ENCODE assay signal across 26 mouse cellular contexts in the genomic region with DNA sequence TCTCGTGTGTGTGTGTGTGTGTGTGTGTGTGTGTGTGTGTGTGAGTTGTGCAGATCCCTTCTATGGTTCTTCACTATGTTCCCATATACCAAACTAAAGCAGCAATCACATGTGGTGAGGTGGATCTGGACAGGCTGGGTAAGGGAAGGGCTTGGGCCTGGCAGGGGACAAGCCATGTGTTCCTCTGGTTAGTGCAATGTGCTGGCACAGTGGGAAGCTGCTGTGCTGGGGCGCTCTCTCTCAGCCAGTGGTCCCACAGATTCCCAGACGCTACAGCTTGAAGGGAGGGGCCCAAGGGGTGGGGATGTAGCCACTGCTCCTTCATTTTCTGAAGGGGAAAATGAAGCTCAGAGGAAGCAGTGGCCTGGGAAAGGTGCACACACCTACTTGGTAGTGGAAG. TPM values are rescaled to one million over a fixed set of nuclear protein-coding genes. Genes with fewer than 3 reads are reported as not detected.
DNase-seq lines count a peak whose midpoint lies in the region; ATAC-seq lines count a peak whose summit lies in the region.
"Had no signal": no experiment of that assay in that cellular context is flagged by ENCODE, and none has a peak within 500 bp of the region (broad histone marks: within the 10 kb centered on the region; RNA-seq: fewer than 3 reads in every experiment).

No protein-coding gene starts in this region.

- no peak overlapping the region for H3K9ac ChIP-seq in hindbrain, embryonic 14.5 days
- no peak overlapping the region for H3K9ac ChIP-seq in midbrain, embryonic 11.5 days (ENCODE audit: low read length)
- H3K9ac ChIP-seq: embryonic facial prominence, embryonic 12.5 days; forebrain, embryonic 13.5 days; forebrain, postnatal 0 days; heart, embryonic 15.5 days had no signal

- peak overlapping the region; percentile 66; the same call in 1 of the 2 replicates for H3K27ac ChIP-seq in hindbrain, embryonic 10.5 days
- H3K27ac ChIP-seq in hindbrain, embryonic 14.5 days = no peak overlapping the region
- H3K27ac ChIP-seq in midbrain, embryonic 10.5 days (replicated peaks) = peak overlapping the region; percentile 64; the same call in 1 of the 2 replicates
- H3K27ac ChIP-seq in midbrain, embryonic 11.5 days (ENCODE audit: low read depth, low read length) = no peak overlapping the region
- H3K27ac ChIP-seq: embryonic facial prominence, embryonic 12.5 days; forebrain, embryonic 13.5 days; heart, adult 2 months; heart, embryonic 15.5 days had no signal

- no peak for ATAC-seq in cerebellum, adult (ENCODE audit: insufficient number of reproducible peaks, low FRiP score, low TSS enrichment)
- ATAC-seq in hindbrain, embryonic 14.5 days (ENCODE audit: low FRiP score) = no peak
- ATAC-seq in midbrain, embryonic 11.5 days (ENCODE audit: low FRiP score) = no peak
- ATAC-seq: activated CD4-positive, CD25-positive, alpha-beta regulatory T cell, adult 4 months; forebrain, postnatal 0 days; intestine, embryonic 16.5 days; Patski had no signal

- H3K9me3 ChIP-seq in hindbrain, embryonic 10.5 days = no peaks in the 10 kb centered on the region
- H3K9me3 ChIP-seq in hindbrain, embryonic 14.5 days (ENCODE audit: control insufficient read depth, low read length) = no peaks in the 10 kb centered on the region
- no peaks in the 10 kb centered on the region for H3K9me3 ChIP-seq in midbrain, embryonic 10.5 days (replicated peaks)
- H3K9me3 ChIP-seq in midbrain, embryonic 11.5 days (ENCODE audit: control insufficient read depth, low read length) = no peaks in the 10 kb centered on the region
- H3K9me3 ChIP-seq: embryonic facial prominence, embryonic 12.5 days; forebrain, embryonic 13.5 days; heart, embryonic 15.5 days had no signal

- H3K36me3 ChIP-seq in hindbrain, embryonic 10.5 days = no peaks in the 10 kb centered on the region
- no peaks in the 10 kb centered on the region for H3K36me3 ChIP-seq in hindbrain, embryonic 14.5 days (replicated peaks; ENCODE audit: control insufficient read depth, insufficient read depth)
- no peaks in the 10 kb centered on the region for H3K36me3 ChIP-seq in midbrain, embryonic 10.5 days
- H3K36me3 ChIP-seq in midbrain, embryonic 11.5 days (ENCODE audit: control insufficient read depth, insufficient read depth, low read length) = no peaks in the 10 kb centered on the region
- H3K36me3 ChIP-seq: embryonic facial prominence, embryonic 12.5 days; heart, embryonic 15.5 days had no signal

- H3K4me1 ChIP-seq in hindbrain, embryonic 10.5 days (replicated peaks) = peaks cover 34% of the 10 kb centered on the region
- peaks cover 11% of the 10 kb centered on the region; the same call in 1 of the 2 replicates for H3K4me1 ChIP-seq in hindbrain, embryonic 14.5 days (replicated peaks; ENCODE audit: control insufficient read depth, insufficient read depth, low read length)
- peaks cover 39% of the 10 kb centered on the region for H3K4me1 ChIP-seq in midbrain, embryonic 10.5 days
- peaks cover 9% of the 10 kb centered on the region for H3K4me1 ChIP-seq in midbrain, embryonic 11.5 days (ENCODE audit: control insufficient read depth, insufficient read depth, low read length)
- H3K4me1 ChIP-seq: embryonic facial prominence, embryonic 12.5 days had no signal

- H3K27me3 ChIP-seq in hindbrain, embryonic 10.5 days (ENCODE audit: insufficient read depth, poor library complexity, severe bottlenecking) = no peaks in the 10 kb centered on the region
- H3K27me3 ChIP-seq in hindbrain, embryonic 14.5 days (ENCODE audit: control insufficient read depth, insufficient read depth, low read length) = no peaks in the 10 kb centered on the region
- H3K27me3 ChIP-seq in midbrain, embryonic 10.5 days (ENCODE audit: low read depth, poor library complexity, severe bottlenecking) = peaks cover 8% of the 10 kb centered on the region; the same call in 1 of the 2 replicates
- no peaks in the 10 kb centered on the region for H3K27me3 ChIP-seq in midbrain, embryonic 11.5 days (ENCODE audit: control insufficient read depth, insufficient read depth, low read length)
- H3K27me3 ChIP-seq: CH12.LX; embryonic facial prominence, embryonic 12.5 days; forebrain, embryonic 13.5 days; heart, embryonic 15.5 days; Patski had no signal

- H3K4me3 ChIP-seq in hindbrain, embryonic 10.5 days = no peak overlapping the region
- H3K4me3 ChIP-seq in hindbrain, embryonic 14.5 days (replicated peaks; ENCODE audit: low read length) = no peak overlapping the region
- H3K4me3 ChIP-seq in midbrain, embryonic 10.5 days = no peak overlapping the region
- H3K4me3 ChIP-seq in midbrain, embryonic 11.5 days (ENCODE audit: low read depth, low read length) = no peak overlapping the region
- H3K4me3 ChIP-seq: embryonic facial prominence, embryonic 12.5 days; forebrain, embryonic 13.5 days; heart, adult 2 months; heart, embryonic 15.5 days had no signal

- 32% methylated on average over 3 of the region's 3 CpGs for WGBS in hindbrain, embryonic 10.5 days
- WGBS in hindbrain, embryonic 14.5 days = 38% methylated on average over 3 of the region's 3 CpGs
- WGBS in midbrain, embryonic 10.5 days = 53% methylated on average over 3 of the region's 3 CpGs
- 44% methylated on average over 3 of the region's 3 CpGs for WGBS in midbrain, embryonic 11.5 days

- H3K4me2 ChIP-seq in hindbrain, embryonic 14.5 days (replicated peaks) = no peak overlapping the region
- no peak overlapping the region for H3K4me2 ChIP-seq in midbrain, embryonic 11.5 days
- H3K4me2 ChIP-seq: embryonic facial prominence, embryonic 12.5 days; forebrain, embryonic 13.5 days; heart, embryonic 11.5 days; heart, embryonic 15.5 days had no signal

- DNase-seq in cerebellum, postnatal 10 days = peak; percentile 50 to 79
- DNase-seq in hindbrain, embryonic 10.5 days (ENCODE audit: low spot score) = no peak
- no peak for DNase-seq in hindbrain, embryonic 14.5 days (ENCODE audit: low spot score)
- no peak for DNase-seq in midbrain, embryonic 10.5 days (ENCODE audit: low spot score)
- DNase-seq in midbrain, embryonic 11.5 days (ENCODE audit: low spot score, missing footprints) = no peak
- peak; percentile 23 for DNase-seq in retina, embryonic 14.5 days (ENCODE audit: low spot score)
- no peak for DNase-seq in adrenal gland, postnatal 4 days (ENCODE audit: low spot score in 2 of 2)
- DNase-seq: forebrain, postnatal 0 days; heart, adult 2 months; heart, postnatal 14 days; kidney, adult 2 months had no signal

RNA-seq across cellular contexts. Expression of a gene that starts 40.1 kb away (rescaled TPM):
- not detected in 2 replicates for polyA plus RNA-seq in hindbrain, embryonic 10.5 days (2016; fragmentation: Nextera tagmentation; extraction: Ambion mirVana)
- not detected in 2 replicates for polyA plus RNA-seq in hindbrain, embryonic 14.5 days (2014; fragmentation: Nextera tagmentation; extraction: Ambion mirVana)
- not detected in 2 replicates for polyA plus RNA-seq in midbrain, embryonic 10.5 days (2016; fragmentation: Nextera tagmentation; extraction: Ambion mirVana)
- not detected in 2 replicates for polyA plus RNA-seq in midbrain, embryonic 11.5 days (2014; fragmentation: Nextera tagmentation; extraction: Ambion mirVana)
- total RNA-seq in adrenal gland, postnatal 4 days (2021) = not detected
- total RNA-seq: adrenal gland, adult 2 months; adrenal gland, postnatal 25 days; CH12.LX; forebrain, postnatal 0 days; gastrocnemius, adult 18-20 months; gastrocnemius, postnatal 14 days; heart, adult 2 months; heart, postnatal 14 days; hematopoietic stem cell, adult 5-6 weeks had no signal
- polyA plus RNA-seq: activated CD4-positive, CD25-positive, alpha-beta regulatory T cell, adult 4 months; adrenal gland, adult 2 months; cortical plate, adult 2 months; embryonic facial prominence, embryonic 12.5 days; forebrain, embryonic 13.5 days; forebrain, postnatal 0 days; heart, embryonic 11.5 days; heart, embryonic 15.5 days; intestine, embryonic 16.5 days; Patski had no signal

Comparison
In these comparisons a context has a peak if more than half of its experiments do, and no peak if none do; other contexts are left out.
1. H3K27ac ChIP-seq: peak in hindbrain, embryonic 10.5 days (single experiment) and midbrain, embryonic 10.5 days (single experiment); none in hindbrain, embryonic 14.5 days (single experiment) and midbrain, embryonic 11.5 days (single experiment).
2. DNase-seq: peak in cerebellum, postnatal 10 days (2 of 2) and retina, embryonic 14.5 days (single experiment); none in hindbrain, embryonic 10.5 days (single experiment), hindbrain, embryonic 14.5 days (single experiment), midbrain, embryonic 10.5 days (single experiment), midbrain, embryonic 11.5 days (single experiment) and adrenal gland, postnatal 4 days (0 of 2).